Mouse (Mus musculus) limb, embryonic 15.5 days (tissue): ENCODE measurements around the gene Anapc15. TPM values are rescaled to one million over a fixed set of nuclear protein-coding genes. Genes with fewer than 3 reads are reported as not detected.

ENCODE experiments used
- ATAC-seq: fragments of 200-750 bp; cut with Nextera tagmentation; 2 replicates; pipeline ENCODE4 v1.8.0; 2017; ENCODE audit warnings: low read depth, moderate TSS enrichment; ENCODE audit not compliant: insufficient number of reproducible peaks, low FRiP score, low TSS enrichment
- H3K27ac ChIP-seq: fragments of 300-500 bp; sonication (generic); 2 replicates; pipeline ENCODE4 v1.5.1; 2015; ENCODE audit warnings: moderate library complexity, mild to moderate bottlenecking, inconsistent platforms
- H3K27me3 ChIP-seq: fragments of 300-500 bp; sonication (generic); 2 replicates; pipeline ENCODE4 v1.6.1; 2015; ENCODE audit warnings: inconsistent platforms
- H3K36me3 ChIP-seq: fragments of 300-500 bp; sonication (generic); 2 replicates; pipeline ENCODE4 v1.6.1; 2015; ENCODE audit warnings: inconsistent platforms
- H3K4me1 ChIP-seq: fragments of 300-500 bp; sonication (generic); 2 replicates; pipeline ENCODE4 v1.6.1; 2015; ENCODE audit warnings: inconsistent platforms
- H3K4me2 ChIP-seq: fragments of 300-500 bp; sonication (generic); 2 replicates; pipeline ENCODE4 v1.6.1; 2015; ENCODE audit warnings: mild to moderate bottlenecking, inconsistent platforms
- H3K4me3 ChIP-seq: fragments of 300-500 bp; sonication (generic); 2 replicates; pipeline ENCODE4 v1.5.1; 2015; ENCODE audit warnings: mild to moderate bottlenecking, inconsistent platforms
- H3K9ac ChIP-seq: fragments of 300-500 bp; sonication (generic); 2 replicates; pipeline ENCODE4 v1.6.1; 2015; ENCODE audit warnings: inconsistent platforms
- H3K9me3 ChIP-seq: fragments of 300-500 bp; sonication (generic); 2 replicates; pipeline ENCODE4 v1.6.1; 2016; ENCODE audit warnings: inconsistent platforms
- WGBS: fragments of 180-500 bp; shearing (Covaris S2); methylation state at CpG from one replicate; pipeline ENCODE4 v1.1.7; 2015; 5-methylcytosine and 5-hydroxymethylcytosine counted together
- polyA plus RNA-seq: library from polyadenylated mRNA; unstranded; fragments of >200 nt; fragmentation: Nextera tagmentation; extraction: Ambion mirVana; gene quantifications from 2 replicates; pipeline ENCODE4 v1.2.1, GENCODE M21; 2015

Anapc15 gene
- polyA plus RNA-seq, 1 experiment from 2014 or later, result 56.5 TPM

- H3K36me3 ChIP-seq, result no peaks in the 10 kb centered on the region
- no peak overlapping the region for H3K27ac ChIP-seq
- no peak overlapping the region for H3K4me3 ChIP-seq
- H3K9ac ChIP-seq, result no peak overlapping the region
- no peaks in the 10 kb centered on the region for H3K4me1 ChIP-seq
- no peaks in the 10 kb centered on the region for H3K9me3 ChIP-seq
- 71% methylated on average over 9 of the region's 9 CpGs for WGBS
- no peak for ATAC-seq
- no peak overlapping the region for H3K4me2 ChIP-seq
- no peaks in the 10 kb centered on the region for H3K27me3 ChIP-seq
Measured at GRCm38 (mm10) chr7:101882413-101883154, 19.1 kb downstream of the Anapc15 start.

GRCm38 (mm10) chr7:101884160-101884559 is 20.6 kb downstream of the Anapc15 start:
- no peaks in the 10 kb centered on the region for H3K27me3 ChIP-seq
- H3K36me3 ChIP-seq, result no peaks in the 10 kb centered on the region
- H3K4me3 ChIP-seq, result no peak overlapping the region
- H3K4me2 ChIP-seq, result no peak overlapping the region
- no peak for ATAC-seq
- no peaks in the 10 kb centered on the region for H3K9me3 ChIP-seq
- no peaks in the 10 kb centered on the region for H3K4me1 ChIP-seq
- WGBS, result 84% methylated on average over 4 of the region's 4 CpGs
- H3K27ac ChIP-seq, result no peak overlapping the region
- H3K9ac ChIP-seq, result no peak overlapping the region

- Histone ChIP-seq H3K4me2 (no peak overlapping the region), H3K4me3 (no peak overlapping the region), H3K9ac (no peak overlapping the region), H3K27me3 (no peaks in the 10 kb centered on the region), H3K4me1 (no peaks in the 10 kb centered on the region), H3K27ac (no peak overlapping the region), H3K36me3 (no peaks in the 10 kb centered on the region), H3K9me3 (no peaks in the 10 kb centered on the region)
- no peak for ATAC-seq
- 83% methylated on average over 6 of the region's 6 CpGs for WGBS
Measured at GRCm38 (mm10) chr7:101886274-101886673, 22.8 kb downstream of the Anapc15 start.

GRCm38 (mm10) chr7:101888460-101888859 is 24.9 kb downstream of the Anapc15 start:
- 82% methylated on average over 4 of the region's 4 CpGs for WGBS
- no peaks in the 10 kb centered on the region for H3K4me1 ChIP-seq
- no peak overlapping the region for H3K4me2 ChIP-seq
- H3K36me3 ChIP-seq, result no peaks in the 10 kb centered on the region
- H3K9ac ChIP-seq, result no peak overlapping the region
- no peak overlapping the region for H3K4me3 ChIP-seq
- no peak overlapping the region for H3K27ac ChIP-seq
- H3K9me3 ChIP-seq, result no peaks in the 10 kb centered on the region
- H3K27me3 ChIP-seq, result no peaks in the 10 kb centered on the region
- no peak for ATAC-seq

DNA sequence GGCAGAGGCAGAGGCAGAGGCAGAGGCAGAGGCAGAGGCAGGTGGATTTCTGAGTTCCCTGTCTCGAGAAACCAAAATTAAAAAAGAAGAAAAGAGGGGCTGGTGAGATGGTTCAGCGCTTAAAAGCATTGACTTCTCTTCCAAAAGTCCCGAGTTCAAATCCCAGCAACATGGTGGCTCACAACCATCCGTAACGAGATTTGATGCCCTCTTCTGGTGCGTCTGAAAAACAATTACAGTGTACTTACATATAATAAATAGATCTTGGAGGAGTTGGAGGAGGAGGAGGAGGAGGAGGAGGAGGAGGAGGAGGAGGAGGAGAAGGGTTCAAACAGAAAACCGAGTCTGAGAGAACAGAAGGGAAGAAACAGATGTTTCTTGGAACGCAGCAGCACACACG is 32.2 kb downstream of the Anapc15 start:
- H3K36me3 ChIP-seq, result peaks cover 5% of the 10 kb centered on the region; the same call in 1 of the 2 replicates
- no peak for ATAC-seq
- peak overlapping the region; percentile 36 for H3K4me2 ChIP-seq
- H3K4me3 ChIP-seq, result peak overlapping the region; percentile 65
- H3K4me1 ChIP-seq, result peaks cover 6% of the 10 kb centered on the region; the same call in 1 of the 2 replicates
- H3K27ac ChIP-seq, result peak overlapping the region; percentile 96
- 35% methylated on average over 9 of the region's 9 CpGs for WGBS
- H3K9me3 ChIP-seq, result no peaks in the 10 kb centered on the region
- H3K27me3 ChIP-seq, result no peaks in the 10 kb centered on the region
- no peak overlapping the region for H3K9ac ChIP-seq

- Histone ChIP-seq H3K4me2 (peak overlapping the region; percentile 49), H3K27ac (peak overlapping the region; percentile 96), H3K4me3 (peak overlapping the region; percentile 65), H3K36me3 (peaks cover 8% of the 10 kb centered on the region; the same call in 1 of the 2 replicates), H3K9me3 (no peaks in the 10 kb centered on the region), H3K4me1 (peaks cover 6% of the 10 kb centered on the region; the same call in 1 of the 2 replicates), H3K9ac (peak overlapping the region; percentile 31; the same call in 1 of the 2 replicates), H3K27me3 (no peaks in the 10 kb centered on the region)
- WGBS, result under 1% methylated on average over 57 of the region's 57 CpGs
- peak; percentile 99 for ATAC-seq
Measured at GRCm38 (mm10) chr7:101896104-101897066, 32.9 kb downstream of the Anapc15 start.

DNA sequence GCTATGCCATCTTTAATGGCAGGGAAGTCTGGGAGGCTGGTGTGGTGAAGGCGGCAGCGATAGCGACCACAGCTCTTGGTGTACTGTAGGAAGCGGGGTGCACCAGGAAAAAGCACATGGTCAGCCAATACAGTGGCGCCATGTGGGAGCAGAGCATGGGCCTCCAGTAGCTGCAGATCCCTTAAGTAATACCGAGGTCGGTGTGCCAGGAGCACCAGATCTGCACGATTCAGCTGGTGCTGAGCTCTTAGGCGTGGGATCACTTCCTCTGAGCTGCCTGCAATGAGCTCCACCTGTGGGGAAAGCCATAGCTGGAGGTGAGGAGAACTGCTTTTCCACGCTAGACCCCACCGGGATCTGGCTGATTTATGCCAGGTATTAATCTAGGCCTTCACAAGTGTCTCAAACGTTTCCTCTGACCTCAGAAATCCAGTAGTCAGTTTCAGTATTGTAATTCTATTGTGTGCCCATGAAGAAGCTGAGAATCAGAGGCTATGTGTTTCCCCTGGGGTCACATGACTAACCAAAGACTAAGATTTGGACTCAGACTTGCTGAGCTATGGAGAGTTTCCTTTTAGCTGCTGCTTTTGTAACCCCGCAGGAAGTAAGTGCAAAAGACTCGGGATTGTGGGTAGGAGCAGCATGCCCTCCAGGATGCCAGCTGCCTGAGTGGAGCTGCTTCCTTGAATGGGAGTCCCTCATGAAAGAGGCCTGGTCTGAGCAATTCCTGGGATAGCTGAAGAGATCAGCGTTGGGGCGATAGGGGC is 37.0 kb downstream of the Anapc15 start:
- peaks cover 10% of the 10 kb centered on the region; the same call in 1 of the 2 replicates for H3K4me1 ChIP-seq
- no peak overlapping the region for H3K27ac ChIP-seq
- no peak overlapping the region for H3K4me3 ChIP-seq
- no peaks in the 10 kb centered on the region for H3K9me3 ChIP-seq
- ATAC-seq, result no peak
- WGBS, result 88% methylated on average over 16 of the region's 16 CpGs
- H3K27me3 ChIP-seq, result no peaks in the 10 kb centered on the region
- H3K4me2 ChIP-seq, result no peak overlapping the region
- peaks cover 14% of the 10 kb centered on the region; the same call in 1 of the 2 replicates for H3K36me3 ChIP-seq
- H3K9ac ChIP-seq, result no peak overlapping the region

DNA sequence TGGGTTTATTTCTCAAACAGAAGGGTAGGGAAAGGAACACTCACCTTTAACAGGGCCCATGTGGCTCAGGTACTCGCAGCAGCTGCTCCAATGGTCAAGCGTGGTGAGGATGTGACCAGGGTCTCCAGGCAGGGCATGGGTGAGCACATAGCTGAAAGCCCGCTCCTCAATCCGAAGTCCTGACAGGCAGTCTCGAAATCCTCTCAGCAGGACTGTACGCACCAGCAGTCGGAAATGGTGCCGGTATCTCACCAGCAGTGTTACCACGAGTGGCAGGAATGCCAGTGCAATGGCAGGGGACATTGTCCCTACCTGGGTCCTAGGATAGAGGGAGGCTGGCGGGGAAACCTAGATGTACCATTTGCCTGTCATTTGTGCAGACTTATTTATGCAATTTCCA is 38.5 kb downstream of the Anapc15 start:
- Histone ChIP-seq H3K9ac (no peak overlapping the region), H3K4me1 (peaks cover 15% of the 10 kb centered on the region), H3K36me3 (peaks cover 14% of the 10 kb centered on the region; the same call in 1 of the 2 replicates), H3K4me3 (no peak overlapping the region), H3K4me2 (no peak overlapping the region), H3K27me3 (no peaks in the 10 kb centered on the region), H3K9me3 (no peaks in the 10 kb centered on the region), H3K27ac (no peak overlapping the region)
- 94% methylated on average over 10 of the region's 10 CpGs for WGBS
- ATAC-seq, result no peak

- Histone ChIP-seq H3K27me3 (no peaks in the 10 kb centered on the region), H3K27ac (no peak overlapping the region), H3K9ac (no peak overlapping the region), H3K4me2 (no peak overlapping the region), H3K36me3 (peaks cover 14% of the 10 kb centered on the region; the same call in 1 of the 2 replicates), H3K4me1 (peaks cover 17% of the 10 kb centered on the region), H3K4me3 (no peak overlapping the region), H3K9me3 (no peaks in the 10 kb centered on the region)
- no peak for ATAC-seq
Measured at GRCm38 (mm10) chr7:101902846-101903245, 39.3 kb downstream of the Anapc15 start.

DNA sequence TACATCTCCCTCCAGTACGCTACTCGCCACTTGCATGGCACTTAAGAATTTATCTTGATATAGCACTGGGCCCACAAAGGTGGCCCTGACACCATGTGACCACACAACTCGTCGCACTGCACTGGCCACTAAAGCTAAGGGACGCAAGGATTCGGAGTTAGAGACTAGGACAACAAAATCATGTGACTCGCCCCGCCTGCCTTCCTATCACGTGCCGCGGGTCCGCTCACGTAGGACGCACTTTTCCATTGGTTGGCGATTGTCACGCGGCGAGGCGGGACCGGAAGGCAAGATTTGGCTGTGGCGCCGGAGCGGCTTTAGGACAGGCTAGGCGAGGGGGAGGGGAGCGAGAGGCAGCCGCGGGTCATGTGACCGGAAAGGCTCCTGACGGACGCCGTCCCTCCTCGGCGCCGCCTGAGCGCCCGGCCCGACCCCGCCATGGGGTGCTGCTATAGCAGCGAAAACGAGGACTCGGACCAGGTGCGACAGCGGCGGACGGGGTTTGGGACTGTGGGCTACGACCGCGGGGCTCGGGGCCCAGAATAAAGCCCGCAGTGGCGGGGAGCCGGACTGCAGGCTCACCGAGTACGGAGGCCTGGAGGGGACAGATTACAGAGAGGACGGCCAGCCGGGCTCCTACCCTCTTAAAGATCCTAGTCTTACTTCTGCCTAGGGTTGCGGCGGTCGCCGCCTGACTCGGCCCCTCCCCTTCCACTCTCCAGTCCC is 42.2 kb downstream of the Anapc15 start, which contains the start of gene Lamtor1:
Gene Lamtor1 (plus strand): TSS at position 344 of the 726 bp plus-strand sequence.
- Histone ChIP-seq H3K36me3 (peaks cover 26% of the 10 kb centered on the region), H3K9me3 (no peaks in the 10 kb centered on the region), H3K4me3 (peak within 1 kb of the TSS; percentile 89), H3K27ac (peak within 1 kb of the TSS; percentile 98), H3K4me2 (peak within 1 kb of the TSS; percentile 64), H3K9ac (peak within 1 kb of the TSS; percentile 96), H3K27me3 (no peaks in the 10 kb centered on the region), H3K4me1 (peaks cover 26% of the 10 kb centered on the region)
- under 1% methylated on average over 61 of the region's 61 CpGs for WGBS
- peak; percentile 98 for ATAC-seq

DNA sequence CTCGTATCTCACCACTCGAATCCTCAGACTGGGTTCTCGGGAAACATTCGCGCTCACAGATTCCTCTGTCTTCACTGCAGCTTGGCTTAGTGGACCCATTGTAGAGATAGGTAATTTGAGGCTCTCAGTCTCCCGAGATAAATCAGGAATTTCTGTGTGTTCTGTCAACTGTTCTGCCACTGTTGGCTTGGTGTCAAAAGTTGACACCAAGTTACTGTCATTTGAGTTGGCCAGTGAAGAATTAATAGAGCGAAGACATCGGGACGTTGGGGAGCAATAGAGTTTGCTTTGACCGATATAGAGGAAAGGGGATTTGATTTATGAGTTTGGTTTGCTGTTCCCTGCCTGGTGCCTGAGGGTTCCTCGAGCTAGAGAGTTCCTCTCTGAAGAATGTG is 42.8 kb downstream of the Anapc15 start, which contains the start of gene Tomt:
Gene Tomt (minus strand): TSS at position 73 of the 395 bp plus-strand sequence.
- WGBS, result 8% methylated on average over 11 of the region's 11 CpGs
- Histone ChIP-seq H3K9ac (peak within 1 kb of the TSS; percentile 96), H3K9me3 (no peaks in the 10 kb centered on the region), H3K4me1 (peaks cover 26% of the 10 kb centered on the region), H3K4me2 (peak within 1 kb of the TSS; percentile 64), H3K36me3 (peaks cover 28% of the 10 kb centered on the region), H3K4me3 (peak within 1 kb of the TSS; percentile 89), H3K27me3 (no peaks in the 10 kb centered on the region), H3K27ac (peak within 1 kb of the TSS; percentile 98)
- no peak for ATAC-seq
